ENCODE assay signal across 8 mouse cellular contexts in genomic region chr16:77028687-77029417, GRCm38 (mm10). TPM values are rescaled to one million over a fixed set of nuclear protein-coding genes. Genes with fewer than 3 reads are reported as not detected.
A peak's percentile ranks its signal among the peaks of the same experiment; 100 is the strongest.
DNase-seq lines count a peak whose midpoint lies in the region; ATAC-seq lines count a peak whose summit lies in the region.

No protein-coding gene starts in this region.

- H3K4me3 ChIP-seq in hindbrain, embryonic 16.5 days (ENCODE audit: low read length): no peak overlapping the region
- no peak overlapping the region for H3K4me3 ChIP-seq in hindbrain, embryonic 13.5 days
- H3K4me3 ChIP-seq in intestine, embryonic 15.5 days (replicated peaks): no peak overlapping the region

- no peaks in the 10 kb centered on the region for H3K36me3 ChIP-seq in hindbrain, embryonic 16.5 days (ENCODE audit: control insufficient read depth, insufficient read depth, low read length)
- H3K36me3 ChIP-seq in hindbrain, embryonic 13.5 days: peaks cover 12% of the 10 kb centered on the region
- 0 out of 2 replicates have a peak, but pooled peaks cover 3% of the 10 kb centered on the region for H3K36me3 ChIP-seq in intestine, embryonic 15.5 days

- 65% methylated on average over 10 of the region's 10 CpGs for WGBS in hindbrain, embryonic 16.5 days
- 78% methylated on average over 10 of the region's 10 CpGs for WGBS in hindbrain, embryonic 13.5 days
- 47% methylated on average over 10 of the region's 10 CpGs for WGBS in intestine, embryonic 15.5 days

- peak; percentile 65 for ATAC-seq in hindbrain, embryonic 16.5 days
- no peak for ATAC-seq in hindbrain, embryonic 13.5 days (ENCODE audit: low FRiP score)
- ATAC-seq in intestine, embryonic 15.5 days: peak; percentile 54
- ATAC-seq in monocyte, adult 5-6 weeks (replicated peaks; ENCODE audit: insufficient number of reproducible peaks, low FRiP score, low TSS enrichment, poor library complexity, severe bottlenecking): 0 out of 2 replicates have a peak, but pooled peaks have one; percentile 19

- peak overlapping the region; percentile 34; the same call in 1 of the 2 replicates for H3K27ac ChIP-seq in hindbrain, embryonic 16.5 days (ENCODE audit: low read depth, low read length)
- no peak overlapping the region for H3K27ac ChIP-seq in hindbrain, embryonic 13.5 days
- peak overlapping the region; percentile 22; the same call in 1 of the 2 replicates for H3K27ac ChIP-seq in intestine, embryonic 15.5 days

- no peak overlapping the region for H3K9ac ChIP-seq in hindbrain, embryonic 16.5 days (ENCODE audit: low read depth, low read length)
- no peak overlapping the region for H3K9ac ChIP-seq in hindbrain, embryonic 13.5 days
- no peak overlapping the region for H3K9ac ChIP-seq in intestine, embryonic 15.5 days

- H3K9me3 ChIP-seq in hindbrain, embryonic 16.5 days (ENCODE audit: control insufficient read depth, low read length): peaks cover 8% of the 10 kb centered on the region
- peaks cover 5% of the 10 kb centered on the region; the same call in 1 of the 2 replicates for H3K9me3 ChIP-seq in hindbrain, embryonic 13.5 days
- no peaks in the 10 kb centered on the region for H3K9me3 ChIP-seq in intestine, embryonic 15.5 days

- H3K27me3 ChIP-seq in hindbrain, embryonic 16.5 days (replicated peaks; ENCODE audit: control insufficient read depth, insufficient read depth, low read length): no peaks in the 10 kb centered on the region
- H3K27me3 ChIP-seq in hindbrain, embryonic 13.5 days: no peaks in the 10 kb centered on the region
- H3K27me3 ChIP-seq in intestine, embryonic 15.5 days (replicated peaks): no peaks in the 10 kb centered on the region

- H3K4me1 ChIP-seq in hindbrain, embryonic 16.5 days (ENCODE audit: control insufficient read depth, insufficient read depth, low read depth, low read length): peaks cover 18% of the 10 kb centered on the region
- peaks cover 26% of the 10 kb centered on the region for H3K4me1 ChIP-seq in hindbrain, embryonic 13.5 days (replicated peaks)
- H3K4me1 ChIP-seq in intestine, embryonic 15.5 days (replicated peaks): peaks cover 10% of the 10 kb centered on the region

- peak overlapping the region; percentile 38 for H3K4me2 ChIP-seq in hindbrain, embryonic 16.5 days (ENCODE audit: low read length)
- no peak overlapping the region for H3K4me2 ChIP-seq in hindbrain, embryonic 13.5 days
- H3K4me2 ChIP-seq in intestine, embryonic 15.5 days (replicated peaks): peak overlapping the region; percentile 43

- peak; percentile 75 for DNase-seq in adrenal gland, postnatal 14 days
- peak; percentile 40 to 45 for DNase-seq in gastrocnemius, adult 8-10 months (ENCODE audit: low spot score in 2 of 2)
- peak; percentile 68 for DNase-seq in liver
- no peak for DNase-seq in thymus, adult 18-20 months

RNA-seq across cellular contexts. Expression of gene Usp25, which starts 15.3 kb away (rescaled TPM):
- 6.4 and 10.2 TPM in 2 replicates for polyA plus RNA-seq in hindbrain, embryonic 16.5 days (2015; fragmentation: Nextera tagmentation; extraction: Ambion mirVana)
- 11.2 and 13.8 TPM in 2 replicates for polyA plus RNA-seq in hindbrain, embryonic 13.5 days (2015; fragmentation: Nextera tagmentation; extraction: Ambion mirVana)
- 55.8 and 56.4 TPM in 2 replicates for total RNA-seq in adrenal gland, postnatal 14 days (2021)
- total RNA-seq in gastrocnemius, adult 8-10 months (2022): 100 to 1,000 TPM; 103 to 117 (median 108) TPM
- 18.7 and 19.5 TPM in 2 replicates for polyA plus RNA-seq in intestine, embryonic 15.5 days (2015; fragmentation: Nextera tagmentation; extraction: Ambion mirVana)
- 133 to 147 TPM (median 143 TPM) in 3 replicates for total RNA-seq in monocyte, adult 5-6 weeks (2017)

Comparison
In these comparisons a context has a peak if more than half of its experiments do, and no peak if none do; other contexts are left out.
1. DNase-seq: peak in adrenal gland, postnatal 14 days (single experiment), gastrocnemius, adult 8-10 months (2 of 2) and liver (single experiment); none in thymus, adult 18-20 months (0 of 2).